Mouse (Mus musculus): ENCODE data around the gene Dock2.

GRCm38 (mm10) chr11:34181214-34182117 is 602.2 kb downstream of the Dock2 start:
- TF ChIP-seq GATA1 (IDR thresholded peaks at IDR 0.05; ENCODE audit: low read length) (no peak), TAL1 (IDR thresholded peaks at IDR 0.05; ENCODE audit: low read length) (no peak)
